Mouse (Mus musculus): ENCODE data around the gene Dync1i1. TPM values are rescaled to one million over a fixed set of nuclear protein-coding genes. Genes with fewer than 3 reads are reported as not detected.
A peak's percentile ranks its signal among the peaks of the same experiment; 100 is the strongest.

The Dync1i1 gene
- polyA plus RNA-seq, 1 experiment from 2014 or later, result 9.6 TPM

DNA sequence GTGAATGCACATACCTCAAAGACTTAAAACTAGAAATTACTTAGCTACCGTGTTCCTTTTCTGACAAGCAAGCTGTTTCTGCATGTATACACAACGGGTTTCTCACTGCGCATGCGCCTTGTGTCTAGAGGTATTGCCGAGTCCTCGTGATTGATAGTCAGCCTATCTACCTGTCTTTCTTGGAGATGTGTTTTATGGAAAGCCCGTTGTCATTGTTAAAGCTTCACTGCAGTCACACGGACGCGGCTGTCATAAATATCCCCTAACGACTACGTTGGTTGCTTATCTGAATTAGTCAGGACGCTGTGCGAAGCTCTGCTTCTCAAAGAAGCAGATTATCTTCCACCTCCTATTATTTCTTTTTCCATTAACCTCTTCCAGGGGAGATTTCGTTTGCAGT lies 290.2 kb downstream of the Dync1i1 start:
- H3K27me3 ChIP-seq, result peaks cover 22% of the 10 kb centered on the region
- no peak overlapping the region for H3K27ac ChIP-seq (replicated peaks)
- H3K4me2 ChIP-seq (replicated peaks), result no peak overlapping the region
- no peak overlapping the region for H3K4me3 ChIP-seq (replicated peaks)
- no peaks in the 10 kb centered on the region for H3K36me3 ChIP-seq
- no peak for ATAC-seq (ENCODE audit: insufficient number of reproducible peaks, low FRiP score, low TSS enrichment, low read depth)
- no peaks in the 10 kb centered on the region for H3K4me1 ChIP-seq
- WGBS, result 64% methylated on average over 15 of the region's 15 CpGs
- H3K9ac ChIP-seq, result no peak overlapping the region
- no peaks in the 10 kb centered on the region for H3K9me3 ChIP-seq (replicated peaks)

DNA sequence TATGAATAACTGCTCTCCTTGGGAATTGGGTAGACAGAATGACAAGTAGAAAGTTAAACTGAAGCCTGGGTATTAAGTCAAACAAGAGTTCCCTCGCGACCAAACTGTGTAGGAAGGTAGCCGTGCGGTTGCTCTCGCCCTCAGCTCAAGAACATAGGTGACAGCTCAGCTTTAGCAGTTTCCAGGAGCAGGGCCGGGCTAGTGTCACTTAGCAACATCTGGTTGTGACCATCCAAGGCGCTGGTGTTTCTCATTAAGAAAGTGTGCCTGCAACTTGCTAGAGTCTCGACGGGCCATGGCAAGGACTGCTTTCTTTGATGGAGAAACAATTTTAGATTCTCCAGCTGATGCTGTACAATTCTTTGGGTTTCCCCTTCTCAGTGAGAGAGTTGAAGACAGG lies 291.5 kb downstream of the Dync1i1 start:
- peaks cover 21% of the 10 kb centered on the region for H3K27me3 ChIP-seq
- no peaks in the 10 kb centered on the region for H3K36me3 ChIP-seq
- no peaks in the 10 kb centered on the region for H3K4me1 ChIP-seq
- no peaks in the 10 kb centered on the region for H3K9me3 ChIP-seq (replicated peaks)
- H3K4me3 ChIP-seq (replicated peaks), result no peak overlapping the region
- no peak overlapping the region for H3K9ac ChIP-seq
- H3K27ac ChIP-seq (replicated peaks), result no peak overlapping the region
- 29% methylated on average over 9 of the region's 9 CpGs for WGBS
- peak; percentile 39; the same call in 1 of the 2 replicates for ATAC-seq (ENCODE audit: insufficient number of reproducible peaks, low FRiP score, low TSS enrichment, low read depth)
- no peak overlapping the region for H3K4me2 ChIP-seq (replicated peaks)

DNA sequence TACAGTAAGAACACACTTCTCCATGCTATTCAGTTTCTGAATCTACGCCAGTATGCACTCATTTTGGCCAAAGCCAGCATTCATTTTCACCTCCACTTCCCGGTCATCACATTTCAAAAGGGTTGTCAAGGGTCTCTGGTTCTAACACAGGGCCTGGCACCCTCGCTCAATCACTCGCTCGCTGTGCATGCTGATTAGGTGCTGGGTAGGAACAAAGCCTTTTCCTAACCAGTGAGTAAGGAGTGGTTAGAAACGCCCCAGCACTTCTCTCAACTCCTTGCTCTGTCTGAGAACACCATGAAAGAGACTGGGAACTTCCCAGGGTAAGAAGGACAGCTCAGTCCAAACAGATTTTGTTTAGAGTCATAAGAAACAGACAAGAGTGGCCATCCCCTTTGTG lies 298.5 kb downstream of the Dync1i1 start:
- Histone ChIP-seq H3K4me2 (replicated peaks) (no peak overlapping the region), H3K27me3 (peaks cover 37% of the 10 kb centered on the region), H3K9ac (no peak overlapping the region), H3K4me3 (replicated peaks) (no peak overlapping the region), H3K36me3 (no peaks in the 10 kb centered on the region), H3K4me1 (peaks cover 9% of the 10 kb centered on the region), H3K27ac (replicated peaks) (no peak overlapping the region), H3K9me3 (replicated peaks) (no peaks in the 10 kb centered on the region)
- no peak for ATAC-seq (ENCODE audit: insufficient number of reproducible peaks, low FRiP score, low TSS enrichment, low read depth)
- WGBS, result 78% methylated on average over 6 of the region's 6 CpGs

DNA sequence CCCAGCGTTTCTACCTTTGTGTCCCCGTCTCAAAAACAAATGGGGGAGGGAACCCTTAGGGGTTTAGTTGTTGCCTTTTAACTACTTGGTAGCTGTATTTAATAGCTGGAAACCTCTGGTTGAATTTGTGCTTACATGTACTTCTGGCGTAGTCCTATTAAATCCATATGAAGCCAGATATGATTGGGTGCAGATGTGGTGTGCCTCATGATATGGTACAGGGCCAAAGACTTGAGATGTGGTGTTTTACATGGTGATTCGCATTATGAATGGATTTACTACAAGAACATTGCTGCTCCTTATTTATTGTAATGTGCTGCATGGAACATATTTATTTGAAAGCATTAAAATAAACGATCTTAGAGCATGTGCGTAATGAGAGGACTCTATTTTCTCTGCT lies 302.2 kb downstream of the Dync1i1 start:
- ATAC-seq (ENCODE audit: insufficient number of reproducible peaks, low FRiP score, low TSS enrichment, low read depth), result no peak
- 45% methylated on average over 6 of the region's 6 CpGs for WGBS

DNA sequence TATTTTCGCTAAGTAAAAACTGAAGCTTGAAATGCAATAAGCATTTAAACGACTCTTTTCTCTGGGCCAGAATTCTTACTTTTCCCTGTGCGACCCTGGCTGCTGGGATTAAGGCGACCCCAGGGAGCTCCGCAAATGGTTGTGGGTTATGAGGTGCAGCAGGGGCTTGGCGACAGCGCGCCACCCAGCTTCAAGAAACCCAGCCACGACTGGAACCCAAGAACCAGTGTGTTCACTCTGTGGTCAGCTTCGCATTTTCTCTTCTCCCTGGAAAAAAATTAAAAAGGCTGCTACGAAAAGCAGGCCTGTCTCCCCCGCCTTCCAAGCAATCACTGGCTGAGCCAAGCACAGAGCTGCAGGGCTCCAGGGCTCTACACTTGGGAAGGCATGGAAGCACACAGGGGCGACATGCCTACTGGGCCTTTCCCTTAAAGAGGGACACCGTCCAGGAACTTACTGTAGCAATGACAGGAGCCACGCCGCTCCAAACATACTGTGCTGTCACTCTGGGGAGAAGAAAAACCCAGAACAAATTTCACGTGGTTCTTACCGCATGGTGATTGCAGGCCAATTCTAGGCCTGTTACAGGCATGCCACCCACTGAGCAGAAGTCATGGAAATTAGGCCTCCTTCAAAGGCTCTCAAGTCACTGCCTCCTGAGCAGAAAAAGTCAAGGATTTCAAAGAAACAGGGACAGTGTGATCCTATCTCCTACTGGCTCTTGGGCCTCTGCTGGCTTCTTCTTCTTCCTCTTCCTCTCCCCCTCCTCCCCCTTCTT lies 313.5 kb downstream of the Dync1i1 start:
- Histone ChIP-seq H3K4me2 (replicated peaks) (peak overlapping the region; percentile 30), H3K27ac (replicated peaks) (peak overlapping the region; percentile 79), H3K4me3 (replicated peaks) (no peak overlapping the region), H3K36me3 (no peaks in the 10 kb centered on the region), H3K9me3 (replicated peaks) (no peaks in the 10 kb centered on the region), H3K27me3 (peaks cover 21% of the 10 kb centered on the region), H3K9ac (no peak overlapping the region), H3K4me1 (peaks cover 24% of the 10 kb centered on the region)
- 28% methylated on average over 18 of the region's 18 CpGs for WGBS
- peak; percentile 86 for ATAC-seq (ENCODE audit: insufficient number of reproducible peaks, low FRiP score, low TSS enrichment, low read depth)

More for the DNA sequence above, 302.2 kb downstream of the Dync1i1 start:
- Histone ChIP-seq H3K4me3 (replicated peaks) (no peak overlapping the region), H3K4me1 (peaks cover 9% of the 10 kb centered on the region), H3K9me3 (replicated peaks) (no peaks in the 10 kb centered on the region), H3K27me3 (peaks cover 18% of the 10 kb centered on the region), H3K27ac (replicated peaks) (no peak overlapping the region), H3K4me2 (replicated peaks) (no peak overlapping the region), H3K9ac (no peak overlapping the region), H3K36me3 (no peaks in the 10 kb centered on the region)

DNA sequence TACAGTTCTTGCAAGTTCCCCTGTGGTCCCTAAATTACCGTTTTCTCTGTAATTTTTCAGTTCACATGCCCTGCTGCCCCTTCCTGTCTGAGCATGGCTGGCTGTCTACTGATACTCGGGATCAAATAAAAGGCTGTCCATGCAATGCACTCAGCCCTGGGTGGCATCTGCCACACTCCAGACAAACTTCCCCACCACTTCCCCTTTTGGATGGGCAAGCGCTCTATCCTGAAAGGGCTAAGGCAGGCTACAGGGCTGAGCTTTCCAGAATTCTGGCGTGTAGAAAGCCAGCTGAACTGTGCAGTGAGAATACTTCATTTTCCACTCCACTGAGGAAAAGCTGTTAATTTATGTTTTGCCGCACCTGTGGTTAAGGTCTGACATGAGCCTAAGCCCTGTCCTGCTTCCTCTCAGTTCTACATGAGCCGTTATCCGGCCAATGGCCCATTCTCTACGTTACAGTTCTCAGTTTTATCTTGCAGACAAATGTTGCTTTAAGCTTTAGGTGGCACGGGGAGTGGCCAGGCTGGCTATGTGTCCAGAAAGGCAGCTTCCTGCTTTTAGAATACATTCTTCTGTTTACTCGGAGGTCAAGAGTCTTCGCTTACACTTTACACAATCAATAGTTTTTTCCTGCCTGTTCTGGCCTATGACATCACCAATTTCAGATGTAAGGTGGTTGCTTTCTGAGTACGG lies 321.4 kb downstream of the Dync1i1 start:
- Histone ChIP-seq H3K4me2 (replicated peaks) (no peak overlapping the region), H3K4me3 (replicated peaks) (no peak overlapping the region), H3K27me3 (peaks cover 2% of the 10 kb centered on the region), H3K27ac (replicated peaks) (no peak overlapping the region), H3K36me3 (no peaks in the 10 kb centered on the region), H3K4me1 (peaks cover 3% of the 10 kb centered on the region; the same call in 1 of the 2 replicates), H3K9me3 (replicated peaks) (no peaks in the 10 kb centered on the region), H3K9ac (no peak overlapping the region)
- no peak for ATAC-seq (ENCODE audit: insufficient number of reproducible peaks, low FRiP score, low TSS enrichment, low read depth)
- 75% methylated on average over 12 of the region's 12 CpGs for WGBS

DNA sequence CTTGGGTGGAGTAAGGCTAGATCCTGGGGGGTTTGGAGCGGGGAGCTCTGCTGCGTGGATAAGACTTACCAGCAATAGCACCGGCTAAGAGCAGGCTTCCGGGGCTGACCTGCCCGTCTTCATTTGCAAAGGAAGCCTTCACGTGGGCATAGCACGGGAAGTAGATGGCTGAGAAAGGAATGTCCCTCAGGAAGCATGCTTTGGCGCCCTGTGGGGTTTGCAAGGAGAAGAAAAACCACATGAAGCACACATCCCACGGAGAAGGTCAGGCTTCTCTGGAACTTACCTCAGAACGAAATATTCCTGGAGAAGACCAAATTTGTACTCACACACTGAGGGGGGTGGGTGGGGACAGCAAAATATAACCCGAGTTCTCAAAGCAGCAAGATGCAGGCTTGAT lies 327.3 kb downstream of the Dync1i1 start:
- Histone ChIP-seq H3K4me3 (replicated peaks) (no peak overlapping the region), H3K9ac (no peak overlapping the region), H3K27me3 (peaks cover 5% of the 10 kb centered on the region; the same call in 1 of the 2 replicates), H3K36me3 (no peaks in the 10 kb centered on the region), H3K4me1 (no peaks in the 10 kb centered on the region), H3K27ac (replicated peaks) (no peak overlapping the region), H3K9me3 (replicated peaks) (no peaks in the 10 kb centered on the region), H3K4me2 (replicated peaks) (no peak overlapping the region)
- ATAC-seq (ENCODE audit: insufficient number of reproducible peaks, low FRiP score, low TSS enrichment, low read depth), result no peak
- WGBS, result 60% methylated on average over 11 of the region's 11 CpGs

DNA sequence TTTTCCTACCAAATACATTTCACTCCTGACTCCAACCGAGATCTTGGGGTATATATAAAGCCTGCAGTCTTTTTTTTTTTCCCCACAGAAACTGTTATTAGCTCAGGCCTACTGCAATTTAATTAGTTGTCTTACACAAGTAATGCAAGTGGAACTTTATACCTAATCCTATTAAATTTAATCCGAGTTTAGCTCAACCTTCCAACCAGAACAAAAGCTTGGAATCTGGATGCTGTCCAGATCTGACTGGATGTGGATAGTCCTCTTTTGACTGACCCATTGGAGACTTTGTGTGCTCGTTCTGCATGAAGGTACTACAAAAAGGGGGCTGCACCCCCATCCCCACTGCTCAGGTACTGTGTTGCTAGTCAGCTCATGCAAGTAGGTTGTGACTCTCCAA lies 328.5 kb downstream of the Dync1i1 start:
- no peak for ATAC-seq (ENCODE audit: insufficient number of reproducible peaks, low FRiP score, low TSS enrichment, low read depth)
- H3K4me3 ChIP-seq (replicated peaks), result no peak overlapping the region
- WGBS, result 59% methylated on average over 3 of the region's 3 CpGs
- no peaks in the 10 kb centered on the region for H3K36me3 ChIP-seq
- no peak overlapping the region for H3K4me2 ChIP-seq (replicated peaks)
- H3K4me1 ChIP-seq, result no peaks in the 10 kb centered on the region
- H3K9me3 ChIP-seq (replicated peaks), result no peaks in the 10 kb centered on the region
- no peak overlapping the region for H3K27ac ChIP-seq (replicated peaks)
- H3K27me3 ChIP-seq, result peaks cover 5% of the 10 kb centered on the region; the same call in 1 of the 2 replicates
- H3K9ac ChIP-seq, result no peak overlapping the region

DNA sequence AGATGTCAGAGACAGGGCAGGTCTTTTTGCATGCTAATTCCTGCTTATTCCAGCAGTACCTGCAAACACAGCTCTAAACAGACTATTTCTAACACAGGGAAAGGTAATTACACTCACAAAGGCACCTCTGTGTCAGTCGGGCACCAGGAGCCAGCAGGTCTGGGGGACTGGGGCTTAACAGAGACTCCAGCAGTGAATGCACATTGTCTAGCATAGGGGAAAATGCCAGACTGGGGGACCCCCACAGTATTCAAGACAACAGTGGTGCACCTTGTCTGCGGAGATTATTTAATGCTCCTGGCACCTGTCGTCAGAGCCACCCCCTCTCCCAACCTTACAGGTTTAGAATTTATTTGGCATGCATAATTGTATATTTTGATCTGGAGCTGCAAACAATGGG lies 333.1 kb downstream of the Dync1i1 start:
- Histone ChIP-seq H3K4me3 (replicated peaks) (no peak overlapping the region), H3K4me1 (no peaks in the 10 kb centered on the region), H3K4me2 (replicated peaks) (no peak overlapping the region), H3K9ac (no peak overlapping the region), H3K9me3 (replicated peaks) (no peaks in the 10 kb centered on the region), H3K36me3 (no peaks in the 10 kb centered on the region), H3K27me3 (peaks cover 5% of the 10 kb centered on the region; the same call in 1 of the 2 replicates), H3K27ac (replicated peaks) (no peak overlapping the region)
- no peak for ATAC-seq (ENCODE audit: insufficient number of reproducible peaks, low FRiP score, low TSS enrichment, low read depth)
- WGBS, result 29% methylated on average over 3 of the region's 3 CpGs

DNA sequence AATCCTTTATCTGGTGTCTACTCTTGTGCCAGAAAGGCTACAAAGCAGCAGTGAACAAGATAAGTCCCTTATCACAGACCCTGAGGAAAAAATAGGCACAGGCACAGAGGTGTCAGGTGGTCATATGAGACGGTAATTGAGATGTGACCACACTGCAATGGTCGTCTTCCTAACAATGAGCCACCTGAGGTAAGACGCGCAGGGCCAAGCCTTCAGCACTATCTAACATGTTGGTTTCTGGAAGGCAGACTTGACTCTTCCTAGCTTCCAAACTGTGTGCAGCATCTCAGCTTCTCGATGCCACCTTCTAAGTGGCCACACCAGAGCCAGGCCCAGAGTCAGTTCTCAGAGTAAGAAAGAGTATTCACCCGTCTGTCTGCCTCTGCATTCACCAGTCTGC lies 341.8 kb downstream of the Dync1i1 start:
- Histone ChIP-seq H3K4me1 (peaks cover 6% of the 10 kb centered on the region; the same call in 1 of the 2 replicates), H3K27ac (replicated peaks) (no peak overlapping the region), H3K9ac (no peak overlapping the region), H3K27me3 (no peaks in the 10 kb centered on the region), H3K9me3 (replicated peaks) (no peaks in the 10 kb centered on the region), H3K36me3 (no peaks in the 10 kb centered on the region), H3K4me3 (replicated peaks) (no peak overlapping the region), H3K4me2 (replicated peaks) (no peak overlapping the region)
- WGBS, result 88% methylated on average over 6 of the region's 6 CpGs
- ATAC-seq (ENCODE audit: insufficient number of reproducible peaks, low FRiP score, low TSS enrichment, low read depth), result no peak

DNA sequence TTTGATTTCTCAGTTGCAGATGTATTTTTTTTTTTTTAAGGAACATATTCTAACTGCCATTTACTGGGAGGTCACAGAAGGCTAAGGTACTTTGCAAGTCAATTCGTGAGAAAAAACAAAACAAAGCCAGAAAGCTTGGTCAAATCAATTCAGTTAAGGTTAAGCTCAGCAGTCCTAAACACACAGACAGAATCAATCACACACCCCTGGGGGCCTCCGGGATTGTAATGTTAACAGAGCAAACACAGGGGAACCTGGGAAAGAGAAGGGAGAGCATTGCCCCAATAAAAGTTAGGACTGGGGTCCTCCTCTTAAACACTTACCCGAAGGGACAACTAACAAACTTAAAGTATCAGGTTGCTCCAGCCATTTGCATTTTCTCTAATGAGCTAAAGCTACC lies 344.6 kb downstream of the Dync1i1 start:
- no peak overlapping the region for H3K27ac ChIP-seq (replicated peaks)
- ATAC-seq (ENCODE audit: insufficient number of reproducible peaks, low FRiP score, low TSS enrichment, low read depth), result no peak
- 14% methylated on average over 3 of the region's 3 CpGs for WGBS

More for the DNA sequence above, 344.6 kb downstream of the Dync1i1 start:
- H3K9me3 ChIP-seq (replicated peaks), result no peaks in the 10 kb centered on the region
- no peak overlapping the region for H3K4me2 ChIP-seq (replicated peaks)
- no peaks in the 10 kb centered on the region for H3K27me3 ChIP-seq
- H3K4me3 ChIP-seq (replicated peaks), result no peak overlapping the region
- H3K4me1 ChIP-seq, result peaks cover 6% of the 10 kb centered on the region; the same call in 1 of the 2 replicates
- no peak overlapping the region for H3K9ac ChIP-seq
- no peaks in the 10 kb centered on the region for H3K36me3 ChIP-seq

Data from embryonic facial prominence, embryonic 15.5 days (tissue).